Mouse (Mus musculus) heart, embryonic 16.5 days (tissue): ENCODE measurements at regions not wholly inside any gene's neighbourhood (a gene's known extent, or its start where the extent isn't known, plus 50 kb on each side); places are given as distances from the start of the nearest gene placed in this dataset.
A peak's percentile ranks its signal among the peaks of the same experiment; 100 is the strongest.

Source experiments
- microRNA counts: library from miRNA; unstranded; fragments of <30 nt; microRNA quantifications from one replicate; lab custom pipeline; 2016
- microRNA-seq: library from miRNA; unstranded; fragments of <30 nt; microRNA quantifications from one replicate; pipeline ENCODE4, GENCODE M21; 2017

MicroRNAs in the stretch of these regions (microRNA counts, 519-probe panel; counts per million panel counts)
- microRNA mmu-miR-30b (lab: Ali Mortazavi, UCI) (3,799 counts per million, percentile 91 among the panel's probes with 10 or more counts), microRNA mmu-miR-30d (lab: Ali Mortazavi, UCI) (3,426 counts per million, percentile 88 among the panel's probes with 10 or more counts)

Small RNA genes in the stretch of these regions (microRNA-seq; reads per million reads assigned to microRNA genes)
- gene Mir30b = 238 reads per million, percentile 64 among the genes with 10 or more reads in this experiment
- 14,769 reads per million, percentile 96 among the genes with 10 or more reads in this experiment for gene Mir30d
